Mouse (Mus musculus): ENCODE data around the gene Lrguk.

DNA sequence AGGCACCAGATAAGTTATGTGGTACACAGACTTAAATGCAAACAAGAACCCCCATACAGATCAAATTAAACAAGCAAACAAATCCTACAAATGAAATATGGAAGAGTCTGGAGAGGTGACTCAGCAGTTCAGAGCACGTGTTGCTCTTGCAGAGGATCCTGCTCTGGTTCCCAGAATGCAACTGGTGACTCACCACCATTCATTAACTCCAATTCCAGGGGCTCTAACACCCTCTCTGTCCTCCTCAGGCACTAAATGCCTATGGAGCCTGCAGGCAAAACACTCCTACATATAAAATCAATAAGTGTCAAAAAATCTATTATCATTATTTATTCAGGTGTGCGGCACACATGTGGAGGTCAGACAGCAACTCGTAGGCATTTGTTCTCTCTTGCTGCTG lies 4.8 kb downstream of the Lrguk start:
- TF ChIP-seq CTCF (IDR thresholded peaks at IDR 0.05; ENCODE audit: borderline replicate concordance, insufficient read depth, low read depth, low read length) = no peak
- no peak for TF ChIP-seq POLR2A (IDR thresholded peaks at IDR 0.05; ENCODE audit: borderline replicate concordance, insufficient read depth, low read length)
